Mouse (Mus musculus) thymus, adult 2 months (tissue): ENCODE results near the gene Tigar.

Experiments
- CTCF ChIP-seq: fragments of 200-500 bp; IDR thresholded peaks from 2 replicates; pipeline ENCODE4 v1.5.1; 2012; ENCODE audit warnings: mild to moderate bottlenecking, control low read depth, low read length, moderate library complexity, borderline replicate concordance; ENCODE audit not compliant: control insufficient read depth, poor library complexity, insufficient read depth; ENCODE audit errors: extremely low read depth
- POLR2A ChIP-seq: fragments of 200-500 bp; IDR thresholded peaks from 2 replicates; pipeline ENCODE4 v1.6.1; 2012; ENCODE audit warnings: mild to moderate bottlenecking, low read length, control low read depth, moderate library complexity; ENCODE audit not compliant: control insufficient read depth, poor library complexity, insufficient read depth; ENCODE audit errors: extremely low read depth

- TF ChIP-seq CTCF (no peak), POLR2A (no peak)
These were observed 3.2 kb downstream of the Tigar start for GRCm38 (mm10) chr6:127106189-127106588.
